Mouse (Mus musculus) splenic B cell, adult 2 months (primary cell): Measurements from ENCODE around the gene Clta.
"Not testable (repeated sequence)": the region's sequence is repeated elsewhere in the genome, so short reads cannot be mapped to it uniquely, and the experiment has no call there.

Source experiments
- DNase-seq: peaks from one replicate; pipeline ENCODE4 v3.0.0-alpha.2; 2011; ENCODE audit warnings: low read depth, low spot score
- H3K27me3 ChIP-seq: 2 replicates; pipeline ENCODE4 v1.6.1; 2012; ENCODE audit warnings: mild to moderate bottlenecking, low read length, moderate library complexity, mixed read lengths; ENCODE audit not compliant: control insufficient read depth, poor library complexity, insufficient read depth, severe bottlenecking
- H3K36me3 ChIP-seq: 2 replicates; pipeline ENCODE4 v1.6.1; 2012; ENCODE audit warnings: mild to moderate bottlenecking, low read length, moderate library complexity, mixed read lengths; ENCODE audit not compliant: control insufficient read depth, poor library complexity, insufficient read depth, severe bottlenecking

Clta gene

DNA sequence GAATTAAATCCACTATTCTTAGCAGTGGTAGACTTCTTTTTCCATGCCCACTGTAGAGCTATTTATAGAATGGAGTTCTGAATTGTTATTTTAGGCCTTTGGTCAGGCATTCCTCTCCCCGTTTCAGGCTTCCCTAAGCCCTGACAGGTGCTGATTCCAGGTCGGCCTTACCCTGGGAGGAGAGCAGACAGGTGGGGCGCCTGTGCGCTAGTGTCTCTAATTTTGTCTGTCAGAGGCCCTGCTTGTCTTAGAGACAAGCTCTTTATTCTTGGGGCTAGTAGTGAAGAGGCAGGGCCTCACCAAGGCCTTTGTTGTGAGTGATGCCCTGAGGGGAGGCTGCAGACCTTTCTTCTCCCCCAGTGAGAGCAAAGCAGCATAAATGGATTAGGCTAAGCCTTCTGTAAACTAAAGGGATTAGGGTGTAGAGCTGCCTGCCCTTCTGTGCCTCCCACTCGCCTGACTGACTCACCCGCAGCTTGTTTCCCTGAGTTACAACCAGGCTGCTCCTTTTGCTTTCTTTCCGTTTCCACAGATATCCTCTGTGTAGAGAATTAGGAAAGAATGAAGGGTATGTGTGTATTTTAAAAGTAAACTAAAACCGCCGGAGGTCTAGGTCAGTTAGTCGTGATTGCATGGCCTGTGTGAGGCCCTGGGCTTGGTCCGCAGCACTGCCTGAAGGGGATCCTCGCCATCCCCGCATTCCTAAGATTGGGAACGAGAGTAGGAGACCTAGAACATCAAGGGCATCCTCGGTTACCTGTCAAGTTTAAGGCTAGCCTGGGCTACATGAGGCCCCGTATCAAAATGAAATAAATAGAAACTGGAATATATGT lies 24.3 kb downstream of the Clta start:
- no peaks in the 10 kb centered on the region for H3K27me3 ChIP-seq
- DNase-seq, result no peak
- peaks cover 25% of the 10 kb centered on the region for H3K36me3 ChIP-seq

DNA sequence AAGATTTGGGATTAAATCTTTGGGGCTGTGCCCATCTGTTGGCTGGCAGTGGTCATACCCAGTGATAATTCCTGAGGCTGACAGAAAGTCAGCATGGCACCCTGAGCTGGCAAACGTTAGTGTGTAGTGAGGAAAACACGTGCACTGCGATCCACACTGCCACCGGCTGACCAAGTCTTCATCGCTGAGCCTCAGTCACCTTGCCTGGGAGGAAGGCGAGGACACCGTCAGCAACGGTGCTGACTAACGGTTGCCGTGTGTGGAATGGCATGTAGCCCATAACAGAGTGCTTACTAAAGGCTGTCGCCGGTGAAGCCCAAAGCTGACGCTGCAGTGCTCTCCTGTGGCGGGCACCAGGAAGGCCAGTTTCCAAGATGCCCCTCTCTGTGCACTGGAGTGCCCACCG lies 25.4 kb downstream of the Clta start:
- Histone ChIP-seq H3K27me3 (no peaks in the 10 kb centered on the region), H3K36me3 (peaks cover 25% of the 10 kb centered on the region)
- DNase-seq, result no peak

DNA sequence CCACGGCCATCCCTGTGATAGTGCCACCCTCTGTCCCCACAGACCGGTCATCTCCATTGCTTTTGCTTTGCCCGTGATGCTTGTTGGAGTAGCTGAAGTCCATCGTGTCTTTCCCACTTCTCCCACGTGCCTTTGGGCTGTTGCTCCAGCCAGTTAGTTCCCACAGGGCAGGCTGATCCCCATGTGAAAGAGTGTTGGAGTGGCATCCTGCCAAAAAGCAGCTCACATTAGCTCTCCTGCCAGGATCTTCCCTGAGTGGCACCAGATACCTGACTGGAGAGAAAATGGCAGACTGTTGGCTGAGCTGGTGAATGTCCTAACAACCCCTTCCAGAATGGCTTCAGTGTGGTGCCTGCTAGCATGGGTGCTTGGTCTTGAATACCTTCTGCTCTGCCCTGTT lies 27.3 kb downstream of the Clta start:
- peaks cover 24% of the 10 kb centered on the region for H3K36me3 ChIP-seq
- no peaks in the 10 kb centered on the region for H3K27me3 ChIP-seq
- no peak for DNase-seq

DNA sequence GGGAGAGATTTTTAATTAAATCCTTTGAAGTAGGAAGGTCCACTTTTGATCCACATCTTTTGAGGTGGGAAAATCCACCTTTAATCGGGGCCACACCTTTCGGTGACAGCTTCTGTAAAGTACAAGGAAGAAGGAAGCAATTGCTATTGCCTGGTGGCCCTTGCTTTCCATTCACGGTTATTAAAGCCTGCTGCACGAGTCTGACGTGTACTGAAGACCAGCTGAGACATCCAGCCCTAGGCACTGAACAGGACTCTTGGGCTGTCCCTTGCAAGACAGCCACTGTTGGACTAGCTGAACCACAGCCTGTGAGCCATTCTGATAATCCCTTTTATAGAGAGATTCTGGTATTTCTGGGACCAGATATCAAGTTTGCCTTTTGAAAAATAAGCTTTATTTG lies 32.2 kb downstream of the Clta start:
- Histone ChIP-seq H3K36me3 (peaks cover 29% of the 10 kb centered on the region), H3K27me3 (no peaks in the 10 kb centered on the region)
- DNase-seq, result no peak

DNA sequence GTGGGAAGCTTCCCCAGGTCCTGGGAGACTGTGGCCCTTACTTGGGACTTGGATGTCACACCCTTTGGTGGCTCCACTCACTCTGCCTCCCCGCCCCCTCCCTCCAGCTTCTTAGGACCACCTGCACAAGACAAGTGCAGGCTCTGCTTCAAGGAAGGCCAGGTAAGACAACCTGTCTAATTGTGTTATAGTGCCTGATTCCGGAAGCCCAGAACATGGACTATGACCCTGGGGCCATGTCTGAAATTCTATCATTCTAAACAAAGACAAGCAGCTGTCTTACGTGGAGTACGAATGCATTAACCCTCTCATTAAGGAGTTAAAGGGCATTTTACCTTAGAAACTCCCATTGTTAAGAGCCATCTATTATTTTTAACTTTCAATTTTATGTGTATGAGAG lies 36.5 kb downstream of the Clta start:
- no peak for DNase-seq
- peaks cover 37% of the 10 kb centered on the region for H3K36me3 ChIP-seq
- H3K27me3 ChIP-seq, result no peaks in the 10 kb centered on the region

- peaks cover 36% of the 10 kb centered on the region for H3K36me3 ChIP-seq
- no peak for DNase-seq
- no peaks in the 10 kb centered on the region for H3K27me3 ChIP-seq
These were observed 38.2 kb downstream of the Clta start for GRCm38 (mm10) chr4:44042429-44042828.

GRCm38 (mm10) chr4:44043182-44043581 lies 38.9 kb downstream of the Clta start:
- not testable (repeated sequence) for DNase-seq

GRCm38 (mm10) chr4:44044685-44045356 lies 40.6 kb downstream of the Clta start:
- H3K27me3 ChIP-seq, result no peaks in the 10 kb centered on the region
- DNase-seq, result no peak
- H3K36me3 ChIP-seq, result peaks cover 27% of the 10 kb centered on the region

More at GRCm38 (mm10) chr4:44043182-44043581, 38.9 kb downstream of the Clta start:
- H3K27me3 ChIP-seq, result not testable (repeated sequence)
- peaks cover 33% of the 10 kb centered on the region for H3K36me3 ChIP-seq

DNA sequence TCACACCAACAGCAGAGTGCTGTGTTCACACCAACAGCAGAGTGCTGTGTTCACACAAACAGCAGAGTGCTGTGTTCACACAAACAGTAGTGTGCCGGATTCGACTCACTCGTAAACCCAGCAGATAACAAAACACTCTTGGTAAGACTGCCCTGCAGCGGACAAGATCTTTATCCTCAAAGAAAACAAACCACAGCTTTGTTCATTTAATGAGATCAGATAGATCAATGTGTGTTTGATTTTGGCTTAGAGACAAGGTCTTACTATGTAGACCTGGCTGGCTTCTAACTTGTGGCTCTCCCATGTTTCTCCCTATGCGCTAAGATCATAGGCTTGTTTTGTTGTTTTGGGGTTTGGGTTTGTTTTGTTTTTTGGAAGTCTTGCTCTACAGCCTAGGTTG lies 41.8 kb downstream of the Clta start:
- no peak for DNase-seq
- Histone ChIP-seq H3K36me3 (peaks cover 16% of the 10 kb centered on the region), H3K27me3 (no peaks in the 10 kb centered on the region)

DNA sequence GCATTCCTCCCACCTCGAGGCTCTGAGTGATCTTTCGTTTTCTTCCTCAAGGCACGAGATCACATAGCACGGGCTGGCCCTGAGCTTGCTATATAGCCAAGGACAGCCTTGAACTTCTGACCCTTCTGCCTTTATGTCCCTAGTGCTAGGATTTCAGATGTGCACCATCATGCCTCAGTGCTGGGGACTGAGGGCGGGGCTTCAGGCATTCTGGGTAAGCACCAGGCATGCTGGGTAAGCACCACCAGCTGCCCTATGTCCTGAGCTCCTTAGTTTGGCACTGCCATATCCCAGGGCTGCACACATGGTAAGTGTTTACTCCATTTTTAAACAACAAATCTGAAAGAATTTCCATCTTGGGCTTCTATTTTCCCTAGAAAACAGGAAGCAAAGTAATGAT lies 45.6 kb downstream of the Clta start:
- Histone ChIP-seq H3K36me3 (peaks cover 1% of the 10 kb centered on the region), H3K27me3 (no peaks in the 10 kb centered on the region)
- no peak for DNase-seq

GRCm38 (mm10) chr4:44059674-44060073 lies 55.4 kb downstream of the Clta start:
- peaks cover 2% of the 10 kb centered on the region for H3K36me3 ChIP-seq
- H3K27me3 ChIP-seq, result no peaks in the 10 kb centered on the region
- DNase-seq, result no peak

DNA sequence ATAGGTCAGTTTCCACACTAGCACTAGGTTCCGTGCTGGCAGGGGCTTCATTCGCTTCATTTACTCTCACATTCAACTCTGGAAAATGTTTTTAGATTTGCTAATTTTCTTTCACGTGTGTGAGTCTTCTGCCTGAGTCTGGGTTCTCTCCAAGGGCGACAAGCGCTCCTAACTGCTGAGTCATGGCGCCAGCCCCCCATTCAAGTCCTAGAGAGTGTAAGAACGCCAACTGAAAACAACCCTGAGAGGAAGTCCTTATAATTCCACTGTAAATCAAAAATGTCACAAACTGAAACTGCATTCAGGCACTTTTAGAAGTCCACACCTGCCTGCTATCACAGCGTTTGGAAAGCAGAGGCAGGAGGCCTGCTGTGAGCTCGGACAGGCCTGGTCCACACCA lies 57.8 kb downstream of the Clta start:
- DNase-seq, result no peak
- H3K36me3 ChIP-seq, result peaks cover 2% of the 10 kb centered on the region
- no peaks in the 10 kb centered on the region for H3K27me3 ChIP-seq

GRCm38 (mm10) chr4:44062816-44063215 lies 58.6 kb downstream of the Clta start:
- no peak for DNase-seq

GRCm38 (mm10) chr4:44065355-44066025 lies 61.2 kb downstream of the Clta start:
- Histone ChIP-seq H3K27me3 (no peaks in the 10 kb centered on the region), H3K36me3 (no peaks in the 10 kb centered on the region; the same call in 1 of the 2 replicates)
- peak; percentile 94 for DNase-seq

More at GRCm38 (mm10) chr4:44062816-44063215, 58.6 kb downstream of the Clta start:
- H3K36me3 ChIP-seq, result peaks cover 2% of the 10 kb centered on the region
- H3K27me3 ChIP-seq, result no peaks in the 10 kb centered on the region

DNA sequence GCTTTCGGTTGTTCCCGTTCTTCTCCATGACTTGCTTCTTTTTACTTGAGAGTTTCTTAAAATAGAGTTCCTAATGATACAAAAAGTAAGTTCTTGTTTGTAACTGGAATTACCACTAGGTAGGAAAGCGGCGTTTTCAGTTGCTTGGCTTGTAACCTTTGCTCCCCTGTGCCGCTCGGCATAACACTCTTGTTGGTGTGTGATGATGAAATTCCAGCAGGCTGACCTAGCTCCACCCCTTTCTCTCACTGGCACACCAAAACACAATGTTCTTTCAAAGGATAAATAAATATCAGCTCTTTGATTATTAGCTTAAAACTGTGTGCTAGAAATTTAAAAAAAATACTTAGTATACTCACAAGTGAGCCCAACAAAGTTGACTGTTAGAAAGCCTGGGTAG lies 62.6 kb downstream of the Clta start:
- Histone ChIP-seq H3K36me3 (no peaks in the 10 kb centered on the region; the same call in 1 of the 2 replicates), H3K27me3 (no peaks in the 10 kb centered on the region)
- DNase-seq, result no peak
